Mouse (Mus musculus): ENCODE measurements around the gene Sim2.

Sim2 gene

DNA sequence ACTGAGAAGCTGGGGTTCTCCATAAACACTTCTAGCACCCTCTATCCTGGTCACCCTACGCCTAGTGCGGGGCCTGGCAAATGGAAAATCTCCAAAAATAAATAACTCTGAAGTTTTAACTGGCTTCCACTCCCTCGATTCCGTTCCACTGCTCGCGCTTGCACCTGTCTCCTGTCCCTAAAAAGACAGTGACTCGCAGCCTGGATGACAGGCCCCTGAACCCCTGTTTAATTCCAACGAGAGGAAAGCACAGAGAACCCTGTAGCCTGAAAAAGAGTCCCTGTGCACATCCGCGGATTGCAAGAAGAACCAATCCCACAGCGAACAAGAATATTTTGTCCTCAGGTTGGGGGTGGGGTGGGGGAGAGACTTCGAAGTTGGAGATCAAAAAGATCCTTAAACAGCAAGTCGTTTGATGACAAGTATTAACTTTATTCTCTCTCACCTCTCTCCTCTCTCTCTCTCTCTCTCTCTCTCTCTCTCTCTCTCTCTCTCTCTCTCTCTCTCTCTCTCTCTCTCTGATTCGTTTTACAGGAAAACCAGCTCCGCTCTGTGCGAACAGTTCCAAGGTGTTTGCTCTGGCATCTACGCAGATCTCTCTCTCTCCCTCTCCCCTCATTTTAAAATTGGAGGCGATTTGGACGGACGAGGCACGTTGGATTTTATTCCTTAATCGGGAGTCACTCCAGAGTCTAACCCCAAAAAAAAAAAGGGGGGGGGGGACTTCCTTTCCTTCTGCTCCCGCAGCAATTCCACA is 6.2 kb upstream of the Sim2 start:
- no peak for DNase-seq (ENCODE audit: low read depth, low spot score)

- DNase-seq (ENCODE audit: low read depth, low spot score) = no peak
Observed at GRCm38 (mm10) chr16:94079075-94079855, 5.5 kb upstream of the Sim2 start.

- DNase-seq (ENCODE audit: low read depth, low spot score) = no peak
Observed at GRCm38 (mm10) chr16:94079856-94080555, 4.7 kb upstream of the Sim2 start.

GRCm38 (mm10) chr16:94081596-94081995 is 3.1 kb upstream of the Sim2 start:
- DNase-seq (ENCODE audit: low read depth, low spot score) = no peak

DNA sequence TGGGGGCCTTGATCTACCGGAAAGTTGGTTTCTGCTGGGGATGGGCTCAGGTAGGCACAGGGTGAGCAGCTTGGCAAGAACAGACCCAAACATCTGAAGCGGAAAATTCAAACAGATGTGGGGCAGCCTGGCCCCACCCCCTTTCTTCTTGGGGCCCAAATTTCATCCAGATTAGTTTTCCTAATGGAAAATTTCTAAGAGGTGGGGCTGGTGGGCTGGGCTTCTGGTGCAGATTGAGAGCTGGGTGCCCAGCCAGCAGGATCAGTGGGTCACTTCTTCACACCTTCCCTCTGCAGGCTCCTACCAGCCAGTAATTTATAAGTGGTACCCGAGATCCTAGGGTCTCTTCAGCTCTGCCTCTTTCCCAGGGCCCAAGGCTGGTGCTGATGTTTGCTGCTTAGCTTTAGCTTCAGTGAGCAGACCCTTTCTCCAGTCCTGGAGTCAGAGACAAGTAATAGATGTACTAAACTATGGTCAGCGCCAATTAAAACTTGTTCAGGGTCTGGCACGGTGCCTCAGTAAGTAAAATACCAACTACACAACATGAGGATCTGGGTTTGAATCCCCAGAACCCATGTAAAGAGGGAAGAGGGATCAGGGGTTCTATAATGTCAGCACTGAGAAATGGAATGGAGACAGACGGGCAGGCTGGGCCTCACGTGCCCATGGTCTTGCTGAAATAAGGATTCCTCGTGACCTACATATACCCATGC is 2.6 kb upstream of the Sim2 start:
- DNase-seq (ENCODE audit: low read depth, low spot score) = no peak

- DNase-seq (ENCODE audit: low read depth, low spot score) = no peak
Observed at GRCm38 (mm10) chr16:94082960-94083847, 1.5 kb upstream of the Sim2 start.

DNA sequence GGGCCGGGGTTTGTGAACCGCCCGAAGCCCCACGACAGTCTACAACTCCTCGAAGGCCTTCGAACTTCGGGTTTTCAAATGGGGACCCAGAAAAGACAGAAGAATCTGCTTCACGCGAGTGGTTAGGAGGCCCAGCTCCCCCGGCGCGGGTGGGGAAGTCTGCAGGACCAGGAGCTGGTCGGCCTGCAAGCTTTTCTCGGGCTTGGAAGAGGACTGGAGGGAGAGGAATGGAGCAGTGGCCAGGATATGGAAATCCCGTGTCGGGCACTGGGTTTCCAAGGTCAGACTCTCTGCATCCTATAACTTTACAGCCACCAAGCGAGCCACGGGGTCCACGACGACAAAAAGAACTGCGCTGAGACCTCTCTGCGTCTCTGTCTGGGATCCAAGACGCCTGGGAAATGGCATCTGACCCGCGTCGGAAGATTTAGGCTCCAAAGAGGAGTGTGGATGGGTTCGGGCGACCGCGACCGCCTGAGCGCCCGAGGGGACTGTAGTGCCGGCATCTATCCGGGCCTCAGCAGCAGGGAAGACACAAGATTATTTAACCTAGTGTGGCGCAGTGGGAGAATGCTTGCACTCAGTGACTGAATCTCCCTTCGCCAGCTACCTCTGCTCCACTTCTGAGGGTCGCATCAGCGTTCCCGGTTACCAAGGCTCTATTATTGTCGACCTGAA is 744 bp upstream of the Sim2 start:
- DNase-seq (ENCODE audit: low read depth, low spot score) = no peak

- DNase-seq (ENCODE audit: low read depth, low spot score) = no peak
Observed at GRCm38 (mm10) chr16:94085603-94086285, 1.0 kb downstream of the Sim2 start.

- no peak for DNase-seq (ENCODE audit: low read depth, low spot score)
Observed at GRCm38 (mm10) chr16:94086701-94087569, 2.2 kb downstream of the Sim2 start.

DNA sequence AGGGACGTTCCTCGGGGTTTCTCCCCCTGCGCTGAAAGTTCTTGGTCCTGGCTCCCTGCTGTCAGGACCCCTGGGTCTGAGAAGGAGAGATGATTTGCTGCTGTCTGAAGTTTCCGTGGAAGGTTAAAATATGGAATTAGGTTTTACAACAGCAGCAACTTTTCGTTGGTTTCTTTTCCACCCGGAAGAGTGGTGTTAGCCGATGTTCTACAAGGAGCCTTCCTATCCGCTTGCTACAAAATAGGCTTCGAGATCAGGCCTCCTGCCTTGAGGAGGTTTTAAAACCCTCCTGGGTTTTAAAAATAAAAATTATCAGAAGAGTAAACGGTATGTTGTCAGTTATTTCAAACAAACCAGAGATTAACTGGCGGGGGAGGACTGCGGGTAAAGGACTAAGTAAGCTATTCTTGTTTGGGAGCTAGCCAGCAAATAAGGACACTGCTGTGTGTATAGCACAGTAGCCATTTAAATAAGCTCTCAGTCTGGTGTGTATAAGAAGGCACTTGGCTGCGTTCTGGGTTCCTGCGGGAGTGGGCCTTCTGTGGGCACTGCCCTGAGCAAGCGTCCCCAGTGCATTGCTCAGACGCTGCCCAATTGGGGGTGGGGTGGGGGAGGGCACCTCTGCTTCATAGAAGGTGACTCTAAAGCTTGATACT is 3.0 kb downstream of the Sim2 start:
- DNase-seq (ENCODE audit: low read depth, low spot score) = no peak

- no peak for DNase-seq (ENCODE audit: low read depth, low spot score)
Observed at GRCm38 (mm10) chr16:94088226-94088748, 3.6 kb downstream of the Sim2 start.

GRCm38 (mm10) chr16:94088819-94089692 is 4.3 kb downstream of the Sim2 start:
- DNase-seq (ENCODE audit: low read depth, low spot score) = no peak

- no peak for DNase-seq (ENCODE audit: low read depth, low spot score)
Observed at GRCm38 (mm10) chr16:94092511-94093150, 7.9 kb downstream of the Sim2 start.

- no peak for DNase-seq (ENCODE audit: low read depth, low spot score)
Observed at GRCm38 (mm10) chr16:94093151-94093863, 8.6 kb downstream of the Sim2 start.

GRCm38 (mm10) chr16:94094251-94095108 is 9.7 kb downstream of the Sim2 start:
- no peak for DNase-seq (ENCODE audit: low read depth, low spot score)
